Mouse (Mus musculus) heart, adult 8-10 months (tissue): ENCODE measurements at regions not wholly inside any gene's neighbourhood (a gene's known extent, or its start where the extent isn't known, plus 50 kb on each side); places are given as distances from the start of the nearest gene placed in this dataset.

Experiments used
- DNase-seq: peaks from one replicate; pipeline ENCODE4 v3.0.0; 2022; ENCODE audit warnings: low spot score

GRCm38 (mm10) chr14:80479918-80480317, 496.0 kb downstream of the Olfm4 start:
- DNase-seq: no peak

- no peak for DNase-seq
Measured at GRCm38 (mm10) chr14:80482771-80483170, 498.9 kb downstream of the Olfm4 start.

GRCm38 (mm10) chr14:80484256-80484655, 500.4 kb downstream of the Olfm4 start:
- no peak for DNase-seq

- DNase-seq: no peak
Measured at GRCm38 (mm10) chr14:80485149-80485548, 501.3 kb downstream of the Olfm4 start.

GRCm38 (mm10) chr14:80486605-80487004, 502.7 kb downstream of the Olfm4 start:
- DNase-seq: no peak

GRCm38 (mm10) chr14:80492043-80492900, 508.4 kb downstream of the Olfm4 start:
- DNase-seq: no peak

- no peak for DNase-seq
Measured at GRCm38 (mm10) chr14:80492901-80493279, 509.0 kb downstream of the Olfm4 start.

- no peak for DNase-seq
Measured at GRCm38 (mm10) chr14:80504351-80504750, 520.5 kb downstream of the Olfm4 start.

- DNase-seq: no peak
Measured at GRCm38 (mm10) chr14:80516626-80517025, 532.7 kb downstream of the Olfm4 start.

- no peak for DNase-seq
Measured at GRCm38 (mm10) chr14:80521216-80521615, 537.3 kb downstream of the Olfm4 start.

- DNase-seq: no peak
Measured at GRCm38 (mm10) chr14:80521631-80522030, 537.8 kb downstream of the Olfm4 start.

- DNase-seq: no peak
Measured at GRCm38 (mm10) chr14:80522536-80522935, 538.7 kb downstream of the Olfm4 start.

- DNase-seq: no peak
Measured at GRCm38 (mm10) chr14:80528419-80529028, 544.6 kb downstream of the Olfm4 start.

- DNase-seq: no peak
Measured at GRCm38 (mm10) chr14:80536044-80536745, 552.3 kb downstream of the Olfm4 start.

- no peak for DNase-seq
Measured at GRCm38 (mm10) chr14:80559950-80560349, 576.1 kb downstream of the Olfm4 start.
